In the genomic region with DNA sequence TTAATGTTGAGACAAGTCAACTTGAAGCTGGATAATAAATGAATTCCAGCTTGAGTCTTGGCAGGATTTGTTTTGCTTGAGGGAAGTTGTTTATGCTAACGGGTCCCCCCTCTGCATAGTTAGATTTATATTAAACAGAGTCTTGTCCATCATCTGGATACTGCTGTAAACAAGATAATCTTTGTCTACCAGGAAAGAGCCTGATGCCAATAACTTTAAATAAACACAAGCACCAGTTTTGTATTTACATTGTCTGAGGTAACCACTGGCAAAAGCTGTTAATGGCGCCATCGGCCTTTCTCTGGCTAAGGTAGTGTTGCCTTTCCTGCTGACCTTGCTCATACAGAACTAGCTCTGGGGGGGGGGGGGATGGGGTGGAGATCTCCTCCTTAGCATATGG, we compare ENCODE assay signal across 20 mouse cellular contexts.
DNase-seq lines count a peak whose midpoint lies in the region; ATAC-seq lines count a peak whose summit lies in the region.
"Had no signal": no experiment of that assay in that cellular context is flagged by ENCODE, and none has a peak within 500 bp of the region (broad histone marks: within the 10 kb centered on the region; RNA-seq: fewer than 3 reads in every experiment).

No protein-coding gene starts in this region.

- WGBS in lung, embryonic 16.5 days, result 3% methylated on average over 3 of the region's 3 CpGs
- 64% methylated on average over 3 of the region's 3 CpGs for WGBS in liver, embryonic 13.5 days (ENCODE audit: insufficient replicate concordance)

- H3K36me3 ChIP-seq in lung, embryonic 16.5 days (ENCODE audit: control insufficient read depth, insufficient read depth, low read length), result no peaks in the 10 kb centered on the region
- H3K36me3 ChIP-seq in liver, embryonic 13.5 days, result no peaks in the 10 kb centered on the region
- H3K36me3 ChIP-seq: midbrain, embryonic 12.5 days; neural tube, embryonic 15.5 days had no signal

- no peak overlapping the region for H3K4me3 ChIP-seq in lung, embryonic 16.5 days (ENCODE audit: low read length)
- no peak overlapping the region for H3K4me3 ChIP-seq in liver, embryonic 13.5 days (replicated peaks)
- H3K4me3 ChIP-seq: erythroblast, embryonic 14.5 days; midbrain, embryonic 12.5 days; neural tube, embryonic 15.5 days had no signal

- peaks cover 65% of the 10 kb centered on the region for H3K4me1 ChIP-seq in lung, embryonic 16.5 days (replicated peaks; ENCODE audit: control insufficient read depth, insufficient read depth, low read length)
- peaks cover 62% of the 10 kb centered on the region for H3K4me1 ChIP-seq in liver, embryonic 13.5 days (replicated peaks)

- H3K27me3 ChIP-seq in lung, embryonic 16.5 days (ENCODE audit: control insufficient read depth, insufficient read depth, low read depth, low read length), result no peaks in the 10 kb centered on the region
- no peaks in the 10 kb centered on the region for H3K27me3 ChIP-seq in liver, embryonic 13.5 days
- H3K27me3 ChIP-seq: CH12.LX; neural tube, embryonic 15.5 days; Patski had no signal

- peak overlapping the region; percentile 99 for H3K27ac ChIP-seq in lung, embryonic 16.5 days (ENCODE audit: low read length)
- H3K27ac ChIP-seq in liver, embryonic 13.5 days, result no peak overlapping the region
- H3K27ac ChIP-seq: midbrain, embryonic 12.5 days; neural tube, embryonic 15.5 days had no signal

- no peak overlapping the region for H3K4me2 ChIP-seq in lung, embryonic 16.5 days (ENCODE audit: low read depth, low read length)
- H3K4me2 ChIP-seq in liver, embryonic 13.5 days, result no peak overlapping the region
- H3K4me2 ChIP-seq: midbrain, embryonic 12.5 days; neural tube, embryonic 15.5 days had no signal

- intact Hi-C loops in left cerebral cortex, postnatal 25 days (cut with DNase I), result no loop called here

- peak; percentile 30 for DNase-seq in embryo, embryonic 10.5 days (ENCODE audit: low spot score)
- no peak for DNase-seq in embryo, embryonic 9.5 days (ENCODE audit: extremely low spot score)
- DNase-seq in lung, postnatal 25 days (ENCODE audit: low spot score), result no peak
- no peak for DNase-seq in liver, embryonic 13.5 days
- no peak for DNase-seq in adrenal gland, postnatal 4 days (ENCODE audit: low spot score in 2 of 2)
- no peak for DNase-seq in left cerebral cortex, postnatal 25 days (ENCODE audit: low spot score in 2 of 2)
- DNase-seq in gastrocnemius, adult 18-20 months (ENCODE audit: low spot score), result no peak
- DNase-seq: cerebellum, adult 11-12 months; cerebellum, postnatal 36 days; gastrocnemius, postnatal 25 days; kidney, postnatal 14 days; right cerebral cortex, postnatal 4 days had no signal

- peak; percentile 26; the same call in 1 of the 2 replicates for ATAC-seq in lung, embryonic 16.5 days (ENCODE audit: low read depth)
- peak; percentile 16; the same call in 1 of the 2 replicates for ATAC-seq in liver, embryonic 13.5 days (ENCODE audit: low read depth)
- ATAC-seq: forebrain, embryonic 16.5 days; inflammation-experienced regulatory T-cells, adult 6 months; Patski had no signal

- no peaks in the 10 kb centered on the region for H3K9me3 ChIP-seq in lung, embryonic 16.5 days (ENCODE audit: control insufficient read depth, low read length)
- H3K9me3 ChIP-seq in liver, embryonic 13.5 days (replicated peaks), result no peaks in the 10 kb centered on the region
- H3K9me3 ChIP-seq: midbrain, embryonic 12.5 days; neural tube, embryonic 15.5 days had no signal

- H3K9ac ChIP-seq in lung, embryonic 16.5 days (ENCODE audit: low read length), result no peak overlapping the region
- H3K9ac ChIP-seq in liver, embryonic 13.5 days, result no peak overlapping the region
- H3K9ac ChIP-seq: midbrain, embryonic 12.5 days; neural tube, embryonic 15.5 days had no signal
